Mouse (Mus musculus) forebrain, postnatal 0 days (tissue): Measurements from ENCODE around the gene Fem1a. TPM values are rescaled to one million over a fixed set of nuclear protein-coding genes. Genes with fewer than 3 reads are reported as not detected.

Experiments used
- ATAC-seq: fragments of 200-750 bp; cut with Nextera tagmentation; 2 replicates; pipeline ENCODE4 v1.8.0; 2017; ENCODE audit warnings: mild to moderate bottlenecking, moderate library complexity
- DNase-seq: peaks from one replicate; pipeline ENCODE4 v3.0.0-alpha.2; 2015
- H3K27ac ChIP-seq: fragments of 300-500 bp; sonication (generic); 2 replicates; pipeline ENCODE4 v1.5.1; 2014; ENCODE audit warnings: low read depth, mild to moderate bottlenecking, antibody characterized with exemption, low read length, moderate library complexity, mixed read lengths
- H3K27me3 ChIP-seq: fragments of 300-500 bp; sonication (generic); 2 replicates; pipeline ENCODE4 v1.6.1; 2014; ENCODE audit warnings: mild to moderate bottlenecking, low read length, mixed read lengths; ENCODE audit not compliant: insufficient read depth
- H3K36me3 ChIP-seq: fragments of 300-500 bp; sonication (generic); 2 replicates; pipeline ENCODE4 v1.6.1; 2014; ENCODE audit warnings: mild to moderate bottlenecking, moderate library complexity; ENCODE audit not compliant: insufficient read depth
- H3K4me1 ChIP-seq: fragments of 300-500 bp; sonication (generic); 2 replicates; pipeline ENCODE4 v1.6.1; 2014; ENCODE audit warnings: antibody characterized with exemption; ENCODE audit not compliant: insufficient read depth
- H3K4me2 ChIP-seq: fragments of 300-500 bp; sonication (generic); 2 replicates; pipeline ENCODE4 v1.6.1; 2014; ENCODE audit warnings: low read depth, mild to moderate bottlenecking, moderate library complexity
- H3K4me3 ChIP-seq: fragments of 300-500 bp; sonication (generic); 2 replicates; pipeline ENCODE4 v1.5.1; 2014; ENCODE audit warnings: low read depth, low read length, mixed read lengths
- H3K9ac ChIP-seq: fragments of 300-500 bp; sonication (generic); 2 replicates; pipeline ENCODE4 v1.6.1; 2014; ENCODE audit warnings: mild to moderate bottlenecking
- H3K9me3 ChIP-seq: fragments of 300-500 bp; sonication (generic); 2 replicates; pipeline ENCODE4 v1.6.1; 2016; ENCODE audit warnings: low read length
- CTCF ChIP-seq: sonication (generic); IDR thresholded peaks from 2 replicates; pipeline ENCODE4 v1.5.1; 2016; ENCODE audit warnings: antibody characterized with exemption, control low read depth, low read depth
- WGBS: fragments of 180-500 bp; shearing (Covaris S2); extraction: QIAGEN DNeasy Blood & Tissue Kit; methylation state at CpG from one replicate; pipeline ENCODE4 v1.1.7; 2014; 5-methylcytosine and 5-hydroxymethylcytosine counted together
- polyA plus RNA-seq: library from polyadenylated mRNA; unstranded; fragments of >200 nt; fragmentation: Nextera tagmentation; extraction: Ambion mirVana; gene quantifications from 2 replicates; pipeline ENCODE4 v1.2.1, GENCODE M21; 2015
- total RNA-seq: library from RNA; depleted of rRNA; stranded (reverse); fragments of >200 nt; gene quantifications from 2 replicates; pipeline ENCODE4 v1.2.3, GENCODE M21; 2014

The Fem1a gene
- total and polyA plus RNA-seq, 2 experiments from 2014 or later = 17.2 to 53.6 TPM

DNA sequence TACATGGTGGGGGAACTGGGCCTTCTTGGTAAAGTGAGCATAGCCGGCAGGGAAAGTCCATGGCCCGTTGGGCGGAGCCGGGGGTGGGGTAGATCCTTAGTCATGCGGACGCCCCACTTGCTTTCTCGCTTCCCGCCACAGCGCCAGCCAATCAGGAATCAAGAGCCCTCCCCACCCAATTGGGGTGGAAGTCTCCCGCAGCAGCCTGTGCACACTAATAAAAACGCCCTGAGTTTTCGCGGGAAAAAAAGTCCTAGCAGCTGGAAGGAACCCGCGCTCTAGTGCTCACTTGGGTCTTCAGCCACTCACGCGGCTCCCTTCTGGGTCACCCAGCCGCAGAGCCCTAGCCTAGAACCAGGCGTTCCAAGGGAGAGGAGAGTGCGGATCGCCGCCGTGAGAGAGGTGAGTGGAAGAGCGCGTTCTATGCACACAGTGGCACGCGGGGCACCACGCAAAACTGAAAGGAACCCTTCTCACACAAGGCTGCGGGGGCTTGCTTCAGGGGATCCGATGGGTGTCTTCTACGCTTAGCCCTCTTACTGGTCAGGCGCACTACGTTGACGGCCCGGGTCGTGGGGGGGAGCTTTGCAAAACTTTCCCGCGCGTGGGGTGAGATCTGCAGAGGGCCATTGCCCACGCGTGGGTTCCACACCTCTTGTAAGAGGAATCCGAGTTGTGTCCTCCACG lies 46.7 kb downstream of the Fem1a start, which contains the start of gene Uhrf1:
Gene Uhrf1 (plus strand): TSS at position 162 of the 687 bp plus-strand sequence.
- WGBS = under 1% methylated on average over 43 of the region's 43 CpGs

DNA sequence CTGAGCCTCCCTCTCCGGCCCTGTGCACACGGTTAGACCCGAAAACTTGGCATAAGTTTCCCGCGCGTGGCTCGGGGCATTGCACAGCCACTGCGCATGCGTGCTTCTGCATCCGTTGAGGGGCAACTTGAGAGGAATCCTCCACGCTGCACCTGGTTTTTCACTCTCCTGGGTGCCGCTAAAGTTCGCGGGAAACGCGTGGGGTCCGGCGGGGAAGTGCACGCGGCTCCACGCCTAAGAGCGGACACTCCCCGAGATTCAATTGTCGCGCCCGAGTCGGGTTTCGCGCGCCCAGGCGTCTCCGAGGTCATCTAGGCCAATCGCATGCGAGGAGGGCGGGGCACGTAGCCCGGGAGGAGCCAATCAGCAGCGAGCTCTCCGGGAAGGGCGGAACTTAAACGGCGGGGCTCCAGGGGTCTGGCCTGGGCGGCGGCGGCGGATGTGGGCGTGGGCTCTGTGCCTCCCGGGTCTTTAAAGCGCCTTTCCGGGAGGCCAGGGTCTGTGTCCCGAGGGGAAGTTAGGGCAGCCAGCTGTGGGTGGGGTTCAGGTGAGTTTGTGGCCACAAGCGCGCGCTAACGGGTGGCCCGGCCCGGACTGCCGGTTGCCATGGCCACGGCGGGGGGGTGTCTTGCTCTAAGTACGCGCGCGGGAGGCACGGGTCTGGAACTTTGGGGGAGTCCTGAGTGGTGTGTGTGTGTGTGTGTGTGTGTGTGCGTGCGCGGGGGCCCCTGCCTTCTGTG lies 47.4 kb downstream of the Fem1a start:
- H3K4me3 ChIP-seq = peak overlapping the region; percentile 56
- no peaks in the 10 kb centered on the region for H3K27me3 ChIP-seq
- H3K36me3 ChIP-seq = no peaks in the 10 kb centered on the region
- H3K4me2 ChIP-seq = peak overlapping the region; percentile 68
- ATAC-seq (peak; percentile 99), DNase-seq (peak; percentile 95)
- no peak overlapping the region for H3K27ac ChIP-seq
- no peaks in the 10 kb centered on the region for H3K9me3 ChIP-seq
- H3K9ac ChIP-seq = peak overlapping the region; percentile 29
- H3K4me1 ChIP-seq = peaks cover 7% of the 10 kb centered on the region; the same call in 1 of the 2 replicates
- WGBS = 3% methylated on average over 68 of the region's 68 CpGs
- no peak for TF ChIP-seq CTCF

More for the DNA sequence above, 46.7 kb downstream of the Fem1a start, which contains the start of gene Uhrf1:
- Histone ChIP-seq H3K4me1 (peaks cover 7% of the 10 kb centered on the region; the same call in 1 of the 2 replicates), H3K27me3 (no peaks in the 10 kb centered on the region), H3K36me3 (no peaks in the 10 kb centered on the region), H3K9ac (peak within 1 kb of the TSS; percentile 29), H3K4me2 (peak within 1 kb of the TSS; percentile 68), H3K4me3 (peak within 1 kb of the TSS; percentile 56), H3K9me3 (no peaks in the 10 kb centered on the region), H3K27ac (no peak within 1 kb of the TSS)
- DNase-seq (peak; percentile 45), ATAC-seq (peak; percentile 30)
- no peak for TF ChIP-seq CTCF

DNA sequence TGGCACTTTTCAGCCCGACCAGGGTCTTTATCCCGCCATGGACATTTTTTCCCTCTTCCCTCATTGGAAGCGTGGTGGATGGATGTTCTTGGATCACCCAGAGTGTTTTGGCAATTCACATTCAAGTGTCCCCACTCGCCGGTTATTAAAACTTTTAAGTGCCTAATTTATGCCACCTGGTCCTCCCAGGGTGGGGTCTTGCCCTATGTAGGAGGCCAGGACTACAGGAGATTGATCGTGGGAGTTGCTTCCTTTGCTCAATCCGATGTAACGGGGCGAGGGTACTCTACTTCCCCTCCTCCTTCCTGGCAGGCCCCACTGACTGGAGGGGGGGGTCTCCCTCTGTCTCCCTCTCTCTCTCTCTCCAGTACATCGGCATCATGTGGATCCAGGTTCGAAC lies 48.1 kb downstream of the Fem1a start:
- Histone ChIP-seq H3K36me3 (no peaks in the 10 kb centered on the region), H3K27me3 (no peaks in the 10 kb centered on the region), H3K9me3 (no peaks in the 10 kb centered on the region), H3K27ac (no peak overlapping the region), H3K4me2 (peak overlapping the region; percentile 68), H3K4me1 (peaks cover 7% of the 10 kb centered on the region; the same call in 1 of the 2 replicates), H3K9ac (no peak overlapping the region; the same call in 1 of the 2 replicates), H3K4me3 (peak overlapping the region; percentile 56)
- DNase-seq (no peak), ATAC-seq (no peak)
- no peak for TF ChIP-seq CTCF
- 11% methylated on average over 11 of the region's 11 CpGs for WGBS

DNA sequence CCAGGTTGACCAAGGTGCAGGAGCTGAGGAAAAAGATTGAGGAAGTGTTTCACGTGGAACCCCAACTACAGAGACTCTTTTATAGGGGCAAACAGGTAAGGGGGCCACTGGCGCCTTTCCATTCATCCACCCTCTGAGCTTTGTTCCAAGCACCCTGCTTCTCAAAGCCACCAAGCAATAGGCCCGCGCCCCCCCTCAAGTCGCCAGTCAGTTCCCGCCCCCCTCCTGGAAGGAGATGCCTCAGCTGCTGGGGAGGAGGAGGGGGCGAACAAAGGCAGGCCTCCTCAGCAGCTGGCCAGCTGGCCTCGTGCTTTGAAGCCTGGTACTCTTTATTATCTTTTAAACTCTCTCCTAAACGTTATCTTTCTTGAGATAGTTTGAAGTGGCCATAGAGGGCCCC lies 48.5 kb downstream of the Fem1a start:
- H3K4me3 ChIP-seq = no peak overlapping the region
- H3K27me3 ChIP-seq = no peaks in the 10 kb centered on the region
- H3K27ac ChIP-seq = no peak overlapping the region
- 0 out of 2 replicates have a peak overlapping the region, but pooled peaks have one; percentile 68 for H3K4me2 ChIP-seq
- 27% methylated on average over 9 of the region's 9 CpGs for WGBS
- H3K9ac ChIP-seq = no peak overlapping the region
- TF ChIP-seq CTCF = no peak
- no peak for ATAC-seq
- peaks cover 7% of the 10 kb centered on the region; the same call in 1 of the 2 replicates for H3K4me1 ChIP-seq
- no peaks in the 10 kb centered on the region for H3K9me3 ChIP-seq
- DNase-seq = no peak
- H3K36me3 ChIP-seq = no peaks in the 10 kb centered on the region

DNA sequence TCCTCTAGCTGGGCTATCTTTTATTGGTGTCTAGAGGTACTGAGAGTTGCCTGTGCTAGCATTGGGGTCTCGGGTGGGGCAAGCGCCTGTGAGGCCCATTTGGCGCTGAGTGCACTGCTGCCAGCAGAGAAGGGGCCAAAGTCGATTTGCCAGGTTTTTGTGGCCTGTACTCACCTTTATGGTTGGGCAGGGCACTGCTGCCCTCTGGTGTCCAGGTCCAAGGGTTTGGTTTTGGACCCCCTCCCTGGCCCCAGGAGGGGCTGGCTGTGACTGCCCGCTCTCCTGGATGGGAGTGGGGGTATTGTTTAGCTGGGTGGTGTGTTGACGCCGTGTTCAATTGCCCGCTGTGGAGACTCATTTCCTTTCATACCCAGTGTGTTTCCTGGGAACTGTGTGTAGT lies 49.2 kb downstream of the Fem1a start:
- Histone ChIP-seq H3K4me1 (peaks cover 7% of the 10 kb centered on the region; the same call in 1 of the 2 replicates), H3K27me3 (no peaks in the 10 kb centered on the region), H3K4me3 (no peak overlapping the region), H3K4me2 (no peak overlapping the region), H3K9ac (no peak overlapping the region), H3K27ac (no peak overlapping the region), H3K9me3 (no peaks in the 10 kb centered on the region), H3K36me3 (no peaks in the 10 kb centered on the region)
- ATAC-seq (no peak), DNase-seq (no peak)
- WGBS = 51% methylated on average over 8 of the region's 8 CpGs
- peak; percentile 32 for TF ChIP-seq CTCF

DNA sequence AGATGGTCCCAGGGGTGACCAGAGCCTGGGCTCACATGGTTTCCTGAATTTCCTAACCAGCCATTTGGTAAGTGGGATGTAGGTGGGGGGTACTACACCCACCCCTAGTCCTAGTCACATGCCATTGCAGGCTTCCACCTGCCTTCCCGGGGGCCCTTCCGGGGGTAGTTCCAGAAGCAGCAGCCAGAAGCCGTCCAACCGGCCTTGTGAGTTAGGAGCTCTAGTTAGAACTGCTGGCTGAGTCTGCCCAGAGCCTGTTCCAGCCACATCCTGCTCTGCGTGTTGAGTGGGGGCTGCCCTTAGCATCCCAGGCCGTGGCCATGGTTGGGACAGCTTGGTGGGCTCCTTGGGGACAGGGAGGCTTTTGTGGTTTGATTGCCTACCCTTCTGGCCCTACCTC lies 51.5 kb downstream of the Fem1a start:
- DNase-seq (no peak), ATAC-seq (no peak)
- 85% methylated on average over 6 of the region's 6 CpGs for WGBS
- no peak overlapping the region for H3K9ac ChIP-seq
- H3K4me2 ChIP-seq = no peak overlapping the region
- no peaks in the 10 kb centered on the region for H3K9me3 ChIP-seq
- no peaks in the 10 kb centered on the region for H3K27me3 ChIP-seq
- no peak overlapping the region for H3K4me3 ChIP-seq
- H3K36me3 ChIP-seq = no peaks in the 10 kb centered on the region
- H3K4me1 ChIP-seq = peaks cover 6% of the 10 kb centered on the region; the same call in 1 of the 2 replicates
- H3K27ac ChIP-seq = no peak overlapping the region
- TF ChIP-seq CTCF = no peak
